Mouse (Mus musculus): ENCODE measurements around the gene BC030867.

The BC030867 gene

DNA sequence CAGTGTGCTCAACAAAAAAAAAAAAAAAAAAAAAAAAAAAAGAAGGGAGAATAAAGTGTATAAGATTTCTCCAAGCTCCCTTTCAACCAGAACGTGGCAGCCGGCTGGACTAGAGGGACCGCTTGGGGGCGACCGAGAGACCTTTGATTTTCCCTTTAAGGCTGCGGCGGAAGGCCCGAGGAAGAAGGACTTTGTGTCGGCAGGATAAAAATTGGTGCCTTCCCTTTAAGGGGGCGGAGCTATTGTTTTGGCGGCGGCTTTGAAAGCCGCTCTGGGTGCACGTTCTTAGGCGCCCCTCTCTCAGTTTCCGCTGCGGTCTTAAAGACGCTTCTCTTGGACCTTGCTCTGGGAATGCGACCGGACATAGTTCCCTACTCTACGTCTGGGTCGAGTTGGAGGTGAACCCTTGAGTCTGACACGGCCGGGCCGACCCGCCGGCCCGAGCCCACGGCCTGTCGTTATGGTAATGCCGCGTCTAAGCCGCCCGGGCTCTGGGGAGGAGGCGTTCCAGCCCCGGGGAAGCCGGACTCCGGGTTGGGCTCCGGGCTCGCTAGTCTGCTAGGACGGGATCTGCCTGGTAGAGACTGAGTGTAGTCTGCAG lies at the start of gene BC030867:
Gene BC030867 (plus strand): TSS at position 253 of the 601 bp plus-strand sequence.
- peak; percentile 96 for DNase-seq (ENCODE audit: low read depth, low spot score)

DNA sequence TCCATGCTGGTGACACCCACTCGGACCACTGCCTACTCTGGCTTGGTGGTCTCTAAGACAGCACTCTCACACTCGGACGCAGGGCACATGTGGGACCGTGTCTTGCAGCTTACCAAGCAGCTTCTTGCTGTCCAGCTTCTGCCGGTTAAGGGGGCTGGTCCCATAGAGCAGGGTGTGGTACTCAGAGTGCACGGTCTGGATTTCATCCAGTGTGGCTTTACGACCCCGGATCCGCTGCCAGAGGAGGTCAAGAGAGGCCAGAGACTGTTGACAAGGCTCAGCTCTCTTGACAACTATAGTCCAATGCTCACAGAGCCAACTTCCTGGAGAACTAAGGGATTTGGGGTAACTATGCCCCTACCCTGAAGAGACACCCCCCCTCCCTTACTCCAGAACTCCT lies 48.8 kb upstream of the BC030867 start:
- no peak for DNase-seq (ENCODE audit: low read depth, low spot score)

DNA sequence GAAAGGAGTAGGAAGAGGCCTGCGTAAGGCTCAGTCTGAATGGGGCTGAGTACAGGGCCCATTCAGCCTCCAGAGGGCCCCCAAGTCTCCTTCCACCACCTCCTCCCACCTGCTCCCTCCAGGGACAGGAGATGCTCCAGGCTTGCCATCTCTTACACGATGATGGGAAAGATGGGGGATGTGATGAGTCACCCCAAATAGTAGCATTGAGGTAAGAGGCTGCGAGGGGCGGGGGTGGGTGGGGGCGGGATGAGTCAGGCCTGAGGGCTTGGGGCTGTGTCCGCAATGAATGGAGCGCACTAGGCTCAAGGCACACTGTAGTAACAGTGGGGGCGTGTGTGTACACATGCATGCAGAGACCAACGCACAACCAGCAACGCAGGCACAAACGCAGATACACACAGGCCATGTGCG lies 47.3 kb upstream of the BC030867 start:
- DNase-seq (ENCODE audit: low read depth, low spot score), result no peak

DNA sequence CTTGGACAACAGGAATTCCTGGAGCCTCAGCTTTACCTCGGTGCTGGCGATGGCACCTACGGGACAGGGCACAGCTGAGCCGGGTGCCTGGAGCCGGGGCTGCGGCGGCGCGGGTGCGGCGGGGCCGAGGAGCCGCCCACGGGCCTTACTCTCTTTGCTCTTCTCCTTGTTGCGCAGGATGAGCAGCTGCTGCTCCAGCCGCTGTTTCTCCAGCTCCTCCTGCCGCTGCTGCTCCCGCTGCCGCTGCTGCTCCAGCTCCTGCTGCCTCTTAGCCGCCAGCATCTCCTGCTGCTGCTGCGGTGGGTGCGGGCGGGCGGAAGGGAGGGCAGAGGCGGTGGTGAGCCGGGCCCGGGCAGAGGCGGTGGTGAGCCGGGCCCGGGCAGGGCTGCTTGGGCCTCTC lies 42.2 kb upstream of the BC030867 start:
- DNase-seq (ENCODE audit: low read depth, low spot score), result no peak

DNA sequence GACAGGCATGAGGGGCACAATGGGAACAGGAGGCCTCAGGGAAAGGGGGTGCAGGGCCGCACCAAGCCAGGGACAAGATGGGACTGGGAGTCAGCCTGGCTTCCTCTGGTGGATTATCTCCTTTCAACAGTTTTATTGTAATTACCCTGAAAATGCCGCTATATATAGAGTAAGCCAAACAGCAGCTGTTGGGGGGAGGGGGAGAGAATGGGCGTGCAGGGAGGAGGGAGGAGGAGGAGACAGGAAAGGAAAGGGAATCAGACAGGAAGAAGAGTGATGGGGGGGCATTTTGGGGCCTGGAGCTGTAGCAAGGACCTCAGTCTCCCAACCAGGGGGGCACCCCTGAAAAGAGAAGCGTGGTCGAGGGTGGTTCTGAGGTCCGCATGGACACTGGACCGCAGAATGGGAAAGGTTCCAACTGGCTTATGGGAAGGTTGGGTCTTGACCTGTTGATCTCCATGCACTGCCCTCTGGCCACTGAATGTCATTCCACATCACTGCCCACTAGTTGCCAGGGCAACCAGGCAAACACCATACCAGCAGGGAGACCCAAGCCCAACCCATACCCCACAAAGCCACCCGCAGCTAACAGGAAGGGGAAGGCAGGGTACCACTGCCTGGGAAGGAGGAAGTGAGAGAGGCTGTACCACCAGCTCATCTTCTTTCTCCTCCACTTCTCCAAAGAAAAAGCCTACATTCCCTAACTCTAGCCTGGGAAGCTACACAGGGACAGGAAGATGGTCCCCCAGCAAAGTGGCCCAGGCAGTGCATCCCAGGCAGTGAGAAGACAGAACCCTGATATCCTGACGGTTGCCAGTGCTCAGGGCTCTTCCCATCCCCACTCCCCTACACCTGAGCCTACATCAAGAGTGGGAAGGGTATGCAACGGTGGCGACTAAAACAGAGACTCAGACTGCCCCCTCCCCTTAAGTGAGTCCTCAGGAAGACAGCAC lies 40.6 kb upstream of the BC030867 start:
- DNase-seq (ENCODE audit: low read depth, low spot score), result peak; percentile 15

DNA sequence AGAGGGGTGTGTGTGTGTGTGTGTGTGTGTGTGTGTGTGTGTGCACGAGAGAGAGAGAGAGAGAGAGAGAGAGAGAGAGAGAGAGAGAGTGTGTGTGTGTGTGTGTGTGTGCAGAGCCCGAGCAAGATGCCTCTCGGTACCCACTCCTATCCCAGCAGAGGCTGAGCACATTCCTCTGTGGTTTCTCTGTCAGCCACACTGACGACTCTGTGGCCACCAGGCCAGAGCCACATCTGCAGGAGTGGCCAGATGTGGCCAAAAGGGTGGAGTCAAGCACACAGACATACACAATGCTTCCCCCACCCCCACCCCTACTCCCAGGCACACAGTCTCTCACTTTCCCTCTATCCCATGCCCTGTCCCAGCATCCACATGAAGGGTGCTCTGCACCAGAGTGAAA lies 39.8 kb upstream of the BC030867 start:
- DNase-seq (ENCODE audit: low read depth, low spot score), result no peak

DNA sequence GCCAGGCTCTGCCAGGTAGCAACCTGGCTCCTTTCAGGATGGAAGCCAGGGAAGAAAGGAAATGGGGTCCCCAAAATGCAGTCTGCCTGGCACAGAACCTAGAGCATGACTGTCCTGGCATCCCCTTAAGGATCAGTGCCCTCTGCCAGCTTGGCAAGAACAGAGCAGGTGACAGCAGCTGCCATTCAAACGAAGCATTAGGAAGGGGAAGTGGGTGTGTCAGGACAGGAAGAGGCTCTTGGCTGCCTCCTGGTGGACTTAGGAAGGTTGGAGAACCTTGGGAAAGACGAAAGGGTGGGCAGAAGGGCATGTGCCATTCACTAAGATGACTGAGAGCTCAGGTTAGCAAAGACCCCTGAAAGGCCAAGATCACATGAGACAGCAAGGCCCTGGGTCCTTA lies 38.9 kb upstream of the BC030867 start:
- DNase-seq (ENCODE audit: low read depth, low spot score), result peak; percentile 66

DNA sequence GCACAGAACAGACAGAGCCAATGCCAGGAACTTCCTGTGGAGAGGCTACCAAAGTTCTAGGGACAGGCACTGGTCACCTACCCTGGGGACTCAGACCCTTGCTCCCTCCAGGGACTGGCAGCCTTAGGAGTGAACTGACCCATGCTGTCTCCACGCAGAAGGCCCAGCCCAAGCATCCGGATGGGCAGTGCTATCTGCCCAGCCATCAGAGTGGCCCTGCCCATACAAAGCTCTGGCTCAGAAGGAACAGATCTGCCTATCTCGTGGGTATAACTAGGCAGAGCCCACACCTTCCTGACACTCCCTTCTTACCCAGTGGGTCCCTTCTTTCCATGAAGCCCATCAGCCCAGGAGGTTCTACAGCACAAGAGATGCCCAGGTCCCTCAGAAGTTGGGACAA lies 38.5 kb upstream of the BC030867 start:
- no peak for DNase-seq (ENCODE audit: low read depth, low spot score)

DNA sequence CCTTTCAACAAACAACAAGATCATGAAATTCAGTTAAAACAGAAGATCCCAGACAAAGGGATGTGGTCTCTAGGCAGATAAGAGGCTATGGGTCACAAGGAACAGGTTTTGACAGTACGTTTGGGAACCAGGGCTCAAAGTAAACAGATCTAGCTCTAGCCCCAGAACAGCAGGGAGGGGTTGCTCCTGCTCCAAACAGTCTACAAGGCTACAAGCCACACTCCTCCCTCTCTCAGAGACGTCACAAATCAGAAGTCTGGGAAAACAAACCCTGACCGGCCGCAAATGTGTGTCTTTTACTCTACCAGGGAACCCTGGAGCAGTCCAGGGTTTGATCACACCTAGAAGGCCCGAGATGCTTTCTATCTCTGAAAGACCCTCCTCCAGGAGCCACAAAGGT lies 37.7 kb upstream of the BC030867 start:
- no peak for DNase-seq (ENCODE audit: low read depth, low spot score)

DNA sequence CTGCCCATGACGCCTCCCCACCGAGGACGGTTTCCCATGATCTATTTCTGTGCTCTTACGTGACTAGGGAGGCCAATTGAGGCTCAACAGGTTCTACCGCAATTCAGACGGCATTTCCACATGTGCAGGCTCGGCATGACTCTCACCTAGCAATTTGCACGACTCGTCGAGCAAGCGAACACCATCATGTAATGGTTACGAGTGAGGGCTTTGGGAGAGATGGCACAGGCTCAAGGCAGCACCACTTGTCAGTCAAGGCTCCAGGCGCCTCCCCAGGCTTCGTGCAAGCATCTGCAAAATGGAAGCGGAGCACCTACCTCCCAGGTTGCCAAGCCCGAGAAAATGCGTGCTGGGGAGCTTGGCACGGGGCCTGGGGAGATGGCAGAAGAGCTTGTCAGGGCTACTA lies 36.7 kb upstream of the BC030867 start:
- DNase-seq (ENCODE audit: low read depth, low spot score), result no peak

DNA sequence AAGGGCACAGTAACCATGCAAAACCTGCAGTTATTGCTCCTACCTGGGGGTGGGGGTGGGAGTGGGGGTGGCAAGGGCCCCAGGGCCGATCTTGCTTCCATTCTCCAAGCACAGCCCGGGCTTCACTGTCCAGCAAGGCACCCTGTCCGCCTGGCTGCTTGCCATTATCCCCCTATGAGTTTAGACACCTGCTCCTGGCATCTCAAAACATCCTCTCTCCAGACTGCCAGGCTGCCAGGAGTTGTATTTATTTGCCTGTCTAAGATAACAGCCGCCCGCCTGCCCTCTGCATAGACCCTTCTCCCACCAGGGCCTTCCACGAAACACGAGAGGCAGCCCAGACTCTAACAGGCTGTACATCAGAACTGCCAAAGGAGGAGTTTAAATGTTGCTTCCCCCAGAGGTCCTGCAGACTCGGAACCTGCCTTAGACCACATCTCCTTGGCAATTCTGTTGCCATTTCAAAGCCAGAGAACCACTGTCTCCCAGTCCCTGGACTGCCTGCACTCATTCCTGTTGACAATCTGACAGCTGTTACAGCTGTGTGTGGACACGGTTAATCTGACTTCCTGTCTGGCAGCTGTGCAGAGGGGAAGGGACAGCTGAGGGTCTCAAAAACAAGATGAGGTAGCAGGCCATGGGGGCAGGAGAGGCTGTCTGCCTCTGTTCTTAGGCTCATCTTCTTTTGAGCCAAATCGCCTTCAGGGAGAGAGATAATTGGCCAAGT lies 34.1 kb upstream of the BC030867 start:
- DNase-seq (ENCODE audit: low read depth, low spot score), result peak; percentile 9

DNA sequence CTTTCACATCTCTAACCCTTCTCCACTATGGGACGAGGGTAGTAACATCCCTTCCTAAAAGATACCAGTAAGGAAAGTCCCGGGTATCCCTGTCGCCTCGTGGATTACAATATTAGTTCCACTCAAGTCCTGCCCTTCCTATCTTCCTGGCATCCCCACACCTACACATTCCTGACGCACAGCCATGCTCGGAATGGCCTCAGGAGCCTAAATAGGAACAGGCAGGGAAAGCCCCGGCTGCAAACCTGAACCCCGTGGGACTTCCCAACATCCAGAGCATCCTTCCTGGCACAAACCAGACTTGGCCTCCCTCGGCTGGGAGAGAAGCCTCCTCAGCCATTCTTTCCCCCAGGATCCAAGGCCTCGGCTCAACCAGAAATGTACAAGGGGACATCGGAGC lies 33.2 kb upstream of the BC030867 start:
- DNase-seq (ENCODE audit: low read depth, low spot score), result no peak

DNA sequence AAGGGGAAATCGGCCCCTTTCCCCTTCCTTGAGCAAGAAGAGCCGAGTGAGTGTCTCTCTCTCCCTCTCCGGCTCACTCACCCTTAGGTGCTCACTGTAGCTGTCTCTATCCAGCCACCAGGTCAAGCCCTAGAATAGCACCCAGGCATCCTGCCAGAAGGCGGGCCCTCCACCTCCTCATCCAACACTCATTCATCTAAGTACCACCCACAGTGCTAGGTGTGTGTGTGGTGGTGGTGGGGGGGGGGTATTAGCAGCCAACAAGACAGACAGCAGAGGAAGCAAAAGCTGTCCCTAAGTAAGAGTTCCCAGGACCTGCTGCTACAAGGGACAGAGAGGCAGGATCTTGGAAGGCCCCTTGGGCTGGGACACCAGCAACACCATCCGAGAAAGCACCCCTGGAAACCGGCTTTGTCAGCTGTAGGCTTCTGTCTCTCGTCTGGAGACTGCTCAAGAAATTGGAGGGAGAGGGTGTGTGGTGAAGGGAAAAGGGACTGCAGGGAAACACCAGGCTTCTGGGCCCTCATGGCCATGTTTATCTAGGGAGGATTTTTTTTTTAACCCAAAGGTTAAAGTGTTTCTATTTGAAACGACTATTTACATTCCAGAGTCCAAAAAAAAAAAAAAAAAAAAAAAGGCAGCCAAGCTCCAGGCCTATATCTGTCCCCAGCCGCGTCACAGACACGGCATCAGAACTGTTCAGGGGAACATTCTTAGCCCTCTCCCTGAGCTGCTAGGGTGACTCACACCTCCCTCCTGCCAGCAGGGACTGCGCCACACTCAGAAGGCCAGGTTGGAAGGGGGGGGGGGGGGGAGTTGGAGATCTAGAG lies 32.4 kb upstream of the BC030867 start:
- no peak for DNase-seq (ENCODE audit: low read depth, low spot score)

DNA sequence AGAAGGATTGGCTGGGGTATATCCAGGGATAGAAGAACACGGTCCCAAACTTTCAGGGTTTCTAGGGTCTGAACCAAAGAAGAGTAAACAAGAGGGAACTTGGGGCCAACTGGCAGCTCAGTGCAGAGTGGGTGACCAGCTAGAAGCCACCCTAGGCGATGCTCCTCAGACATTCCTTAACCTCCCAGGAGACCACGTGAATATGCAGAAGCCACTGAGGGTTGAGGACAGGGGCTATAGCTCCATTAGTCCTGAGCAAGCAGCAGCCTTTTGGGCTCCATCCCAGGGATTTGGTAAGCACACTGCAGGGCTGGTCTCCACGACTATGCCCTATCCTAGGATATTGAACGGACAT lies 31.8 kb upstream of the BC030867 start:
- no peak for DNase-seq (ENCODE audit: low read depth, low spot score)

DNA sequence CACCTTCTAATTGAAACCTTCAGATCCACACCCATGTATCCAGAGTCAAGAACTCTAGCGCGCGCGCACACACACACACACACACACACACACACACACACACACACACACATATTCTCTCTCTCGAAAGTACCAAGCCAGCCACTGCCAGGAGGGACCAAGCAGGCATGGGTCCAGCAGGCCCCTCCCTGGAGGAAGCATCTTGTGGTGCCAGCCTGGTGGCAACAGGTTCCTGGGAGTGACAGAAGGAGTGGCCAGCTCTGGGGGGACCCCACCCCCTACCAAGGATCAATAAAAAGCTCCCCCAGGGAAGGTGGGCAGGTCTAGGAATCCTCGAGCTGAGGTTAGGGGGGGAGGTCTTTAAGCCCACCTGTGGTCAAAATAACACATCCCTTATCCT lies 31.3 kb upstream of the BC030867 start:
- DNase-seq (ENCODE audit: low read depth, low spot score), result no peak

DNA sequence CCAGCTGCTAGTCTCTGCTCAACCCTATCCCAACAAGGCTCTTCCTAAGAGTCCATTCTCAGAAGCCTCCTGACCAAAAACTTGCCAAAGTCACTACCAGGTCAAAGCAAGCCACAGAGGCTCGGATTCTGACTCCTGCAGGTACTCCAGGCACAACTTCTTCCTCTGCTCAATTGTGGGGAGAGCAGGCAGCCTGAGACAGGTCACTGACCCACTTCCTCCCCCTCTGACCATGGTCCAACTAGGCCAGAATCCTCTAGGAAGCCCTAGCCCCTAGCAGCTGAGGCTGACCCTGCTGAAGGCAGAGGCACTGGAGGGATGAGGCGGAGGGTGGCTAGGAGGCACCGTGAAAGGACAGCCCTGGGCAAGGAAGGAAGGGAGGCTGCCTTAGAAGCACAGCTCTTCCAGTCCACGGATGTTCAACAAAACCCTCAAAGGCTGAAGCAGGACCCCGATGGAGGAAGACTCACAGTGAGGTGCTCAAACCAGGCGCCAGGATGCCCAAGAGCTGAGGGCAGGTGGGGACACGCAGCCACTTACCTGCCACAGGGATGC lies 30.7 kb upstream of the BC030867 start:
- DNase-seq (ENCODE audit: low read depth, low spot score), result no peak

DNA sequence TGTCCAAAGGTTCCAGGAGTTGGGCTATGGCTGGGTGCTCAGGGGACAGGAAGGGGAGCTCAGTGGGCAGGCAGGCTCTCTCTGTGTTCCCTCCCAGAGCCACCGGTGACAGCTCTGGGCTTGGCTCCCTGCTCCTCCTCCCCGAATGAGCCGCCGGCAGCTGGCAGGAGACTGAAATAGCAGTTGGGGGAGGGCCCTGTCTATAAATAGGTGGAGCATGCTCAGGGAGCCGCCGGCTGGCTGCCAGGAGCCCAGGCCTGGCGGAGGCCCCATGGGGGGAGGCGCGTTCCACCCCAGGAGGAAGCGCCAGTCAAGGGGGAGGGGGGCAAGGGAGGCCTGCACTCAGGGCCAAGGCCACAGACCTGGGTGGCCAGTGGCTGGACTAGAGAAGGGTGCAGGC lies 29.9 kb upstream of the BC030867 start:
- peak; percentile 45 for DNase-seq (ENCODE audit: low read depth, low spot score)

DNA sequence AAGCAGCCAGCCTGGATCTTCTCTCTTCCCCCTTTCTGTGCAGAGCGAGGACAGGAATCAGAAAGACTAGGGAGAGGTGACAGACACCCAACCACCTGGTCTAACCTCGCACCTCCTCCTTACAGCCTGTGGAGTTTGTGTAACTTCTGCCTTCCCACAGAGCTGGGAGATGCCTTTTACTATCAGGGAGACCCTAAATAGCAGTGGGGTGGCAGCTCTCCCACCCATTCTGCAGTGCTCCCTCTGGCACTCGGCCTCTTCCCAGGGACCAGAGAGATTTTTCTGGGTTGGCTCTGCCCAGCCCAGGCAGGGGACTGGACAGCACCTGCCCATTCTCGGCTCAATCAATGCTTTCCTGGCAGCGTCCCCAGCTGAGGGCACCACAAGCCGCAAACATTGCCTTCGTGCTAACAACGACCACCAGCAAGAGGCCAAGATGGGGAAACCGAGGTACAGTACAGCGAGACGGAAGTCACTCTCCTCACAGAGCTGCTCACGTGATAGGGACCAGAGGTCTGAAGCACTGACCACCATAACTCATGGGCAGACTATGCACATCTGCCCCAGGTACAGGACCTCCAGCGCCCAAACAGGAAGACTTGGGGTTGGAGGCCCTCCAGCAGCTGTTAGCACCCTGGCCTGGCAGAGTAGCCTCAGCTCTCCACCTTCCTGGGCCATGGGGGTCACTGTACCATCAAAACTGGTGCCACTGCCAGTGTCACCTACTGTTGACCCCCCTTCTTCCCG lies 29.3 kb upstream of the BC030867 start:
- no peak for DNase-seq (ENCODE audit: low read depth, low spot score)

DNA sequence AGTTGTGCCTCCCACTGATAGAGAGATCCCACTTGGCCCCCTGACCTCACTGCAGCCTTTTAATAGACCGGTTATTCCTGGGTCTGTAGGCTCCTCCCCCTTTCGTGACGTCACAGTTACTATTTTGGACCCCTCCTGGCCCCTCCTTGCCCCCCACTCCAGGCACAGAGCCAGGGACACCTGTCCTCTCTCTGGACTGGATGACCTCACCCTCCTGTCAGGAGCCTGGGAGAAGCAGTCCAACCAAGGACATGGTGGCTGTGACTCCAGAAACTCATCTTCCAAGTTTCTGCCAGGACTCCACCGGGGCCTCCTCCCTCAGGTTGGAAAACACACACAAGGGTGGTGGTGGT lies 28.7 kb upstream of the BC030867 start:
- no peak for DNase-seq (ENCODE audit: low read depth, low spot score)

DNA sequence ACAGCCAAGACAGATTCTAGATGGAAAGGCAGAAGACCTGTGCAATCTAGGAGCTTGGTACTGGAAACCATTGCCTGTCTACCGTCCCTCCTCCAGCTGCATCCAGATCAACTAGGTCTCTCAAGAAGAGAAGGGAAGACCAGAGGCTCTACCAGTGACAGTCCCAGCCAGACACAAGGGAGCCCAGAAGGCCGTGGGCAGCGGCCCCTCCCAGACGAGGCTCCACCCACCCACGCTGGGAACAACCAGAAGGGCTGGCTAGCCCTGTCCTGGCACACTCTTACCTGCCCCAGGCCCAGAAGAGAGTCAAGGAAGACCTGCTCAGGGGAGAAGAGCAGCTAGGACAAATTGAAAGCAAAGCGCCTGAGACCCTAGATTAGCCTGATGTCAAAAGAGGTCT lies 28.2 kb upstream of the BC030867 start:
- DNase-seq (ENCODE audit: low read depth, low spot score), result no peak
